Mouse (Mus musculus) 3T3-L1 (cell line): ENCODE results near the gene Sox13.

Experiments used
- DNase-seq: peaks from one replicate; pipeline ENCODE4 v3.0.0-alpha.2; 2015; ENCODE audit warnings: low read depth, low spot score

Sox13 gene

GRCm38 (mm10) chr1:133431133-133431532 lies 7.0 kb upstream of the Sox13 start:
- no peak for DNase-seq

DNA sequence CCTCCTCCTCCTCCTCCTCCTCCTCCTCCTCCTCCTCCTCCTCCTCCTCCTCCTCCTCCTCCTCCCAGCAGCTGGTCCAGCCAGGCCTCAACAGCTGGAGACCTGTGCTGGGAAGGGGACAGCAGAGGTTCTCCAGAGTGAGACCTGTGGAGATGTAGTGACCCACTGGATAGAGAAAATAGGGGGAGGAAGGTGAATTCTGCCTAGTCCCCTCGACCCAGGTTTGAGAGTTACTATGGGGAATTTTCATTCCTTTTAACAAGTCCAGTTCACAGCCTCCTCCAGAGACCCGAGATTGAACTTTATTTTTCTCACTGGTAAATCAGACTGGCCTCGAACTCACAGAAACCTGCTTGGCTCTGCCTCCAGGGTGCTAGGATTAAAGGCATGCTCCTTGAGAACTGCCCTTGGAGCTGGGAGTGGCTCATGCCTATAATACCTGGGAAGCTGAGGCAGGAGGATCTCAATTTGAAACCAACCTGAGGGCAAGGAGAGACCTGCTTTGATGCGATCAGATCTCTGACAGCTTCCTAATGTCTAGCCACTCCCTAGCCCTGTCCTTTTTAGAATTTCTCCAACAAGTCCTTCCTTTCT lies 467 bp upstream of the Sox13 start:
- no peak for DNase-seq

GRCm38 (mm10) chr1:133423166-133423542 lies 1.0 kb downstream of the Sox13 start:
- no peak for DNase-seq

DNA sequence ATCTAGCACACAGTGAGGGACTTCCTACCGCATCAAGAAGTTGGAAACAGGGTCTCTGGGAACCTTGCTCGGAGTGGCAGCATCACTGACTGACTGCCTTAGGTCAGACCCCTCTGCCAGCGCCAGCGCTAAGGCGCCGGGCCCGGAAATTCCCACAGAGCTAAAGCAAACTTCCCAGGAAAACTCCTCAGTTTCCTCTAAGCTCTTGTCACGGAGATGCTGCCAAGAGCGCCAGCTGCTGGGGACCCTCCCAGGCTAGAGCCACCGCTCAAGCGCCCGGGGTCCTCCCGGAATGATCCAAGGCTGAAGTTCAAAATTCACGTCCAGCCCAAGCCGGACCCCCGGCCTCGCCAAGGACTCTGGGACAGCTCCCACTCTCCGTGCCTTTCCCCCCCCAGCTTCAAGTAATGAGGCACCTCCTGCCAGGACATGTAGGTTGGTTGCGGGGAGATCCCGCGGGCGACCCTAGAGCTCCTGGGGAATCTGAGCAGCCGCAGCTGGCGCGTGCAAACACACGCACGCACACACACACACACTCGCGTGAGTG lies 1.5 kb downstream of the Sox13 start:
- DNase-seq = no peak

DNA sequence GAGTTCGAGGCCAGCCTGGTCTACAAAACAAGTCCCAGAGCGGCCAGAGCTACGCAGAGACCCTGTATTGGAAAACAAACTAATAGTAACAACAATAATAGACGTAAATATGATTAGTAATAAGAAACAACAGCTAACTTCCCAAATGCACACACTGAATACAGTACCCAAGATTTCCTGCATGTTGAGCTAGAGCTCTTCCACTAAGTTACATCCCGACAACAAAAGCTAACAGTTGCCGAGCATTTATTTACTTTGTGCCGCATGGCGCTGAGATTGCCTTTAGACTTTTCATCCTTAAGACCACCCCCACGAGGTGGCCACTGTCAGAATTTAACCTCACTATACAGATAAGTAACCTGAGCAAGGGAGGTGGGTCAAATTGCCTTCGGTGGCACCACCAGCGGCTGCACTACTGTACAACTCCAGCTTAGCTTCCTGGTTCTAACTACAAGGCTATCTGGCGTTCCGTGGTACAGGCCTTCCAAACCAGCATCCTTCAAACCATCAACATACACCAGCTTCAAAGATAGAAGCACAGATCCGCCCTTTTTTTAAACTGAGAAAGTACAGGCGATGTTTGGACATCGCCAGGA lies 2.1 kb downstream of the Sox13 start:
- no peak for DNase-seq

- DNase-seq = no peak
Observed at GRCm38 (mm10) chr1:133421061-133421460, 3.1 kb downstream of the Sox13 start.

DNA sequence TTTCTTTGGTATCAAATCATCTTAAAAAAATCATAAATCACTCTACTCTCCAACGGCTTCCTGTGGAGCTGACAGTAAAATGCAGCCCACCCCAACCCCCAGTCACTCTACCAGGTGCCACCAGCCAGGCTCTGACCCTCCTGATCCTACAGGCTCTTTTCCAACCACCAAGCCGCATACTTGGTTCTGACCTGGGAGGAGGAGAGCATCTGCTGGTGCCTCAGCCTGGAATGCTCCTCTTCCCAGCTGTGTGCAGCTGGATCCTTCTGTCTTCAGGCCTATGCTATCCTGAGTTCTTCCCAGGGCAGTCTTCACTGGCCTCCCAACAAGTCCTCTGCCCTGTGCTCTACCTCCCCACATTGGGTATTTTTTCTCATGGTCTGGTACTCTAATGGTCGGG lies 3.7 kb downstream of the Sox13 start:
- no peak for DNase-seq

GRCm38 (mm10) chr1:133419178-133419834 lies 4.9 kb downstream of the Sox13 start:
- DNase-seq = no peak

- no peak for DNase-seq
Observed at GRCm38 (mm10) chr1:133418164-133418800, 5.9 kb downstream of the Sox13 start.

GRCm38 (mm10) chr1:133417539-133417938 lies 6.6 kb downstream of the Sox13 start:
- no peak for DNase-seq

GRCm38 (mm10) chr1:133417113-133417512 lies 7.1 kb downstream of the Sox13 start:
- DNase-seq = no peak

GRCm38 (mm10) chr1:133416472-133416871 lies 7.7 kb downstream of the Sox13 start:
- no peak for DNase-seq

GRCm38 (mm10) chr1:133415505-133415904 lies 8.7 kb downstream of the Sox13 start:
- DNase-seq = no peak

DNA sequence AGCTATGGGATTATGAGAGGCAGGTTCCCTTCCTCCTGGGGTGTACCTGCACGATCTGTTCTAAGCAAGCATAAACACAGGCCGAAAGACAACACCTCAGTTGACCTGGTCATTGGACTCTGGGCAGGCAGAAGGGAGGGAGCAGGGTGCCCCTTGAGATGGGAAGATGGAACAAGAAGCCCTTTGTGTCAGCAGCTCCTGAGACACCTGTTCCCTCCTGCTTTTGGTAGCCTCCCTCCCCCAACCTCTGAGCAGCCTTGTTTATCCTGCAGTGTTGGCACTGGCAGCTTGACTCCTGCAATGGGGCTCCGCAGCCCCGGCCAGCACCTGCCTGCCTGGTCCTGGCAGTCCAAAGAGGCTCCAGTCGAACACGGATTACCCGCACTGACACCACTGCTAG lies 9.1 kb downstream of the Sox13 start:
- DNase-seq = no peak

GRCm38 (mm10) chr1:133412941-133413340 lies 11.2 kb downstream of the Sox13 start:
- DNase-seq = no peak

DNA sequence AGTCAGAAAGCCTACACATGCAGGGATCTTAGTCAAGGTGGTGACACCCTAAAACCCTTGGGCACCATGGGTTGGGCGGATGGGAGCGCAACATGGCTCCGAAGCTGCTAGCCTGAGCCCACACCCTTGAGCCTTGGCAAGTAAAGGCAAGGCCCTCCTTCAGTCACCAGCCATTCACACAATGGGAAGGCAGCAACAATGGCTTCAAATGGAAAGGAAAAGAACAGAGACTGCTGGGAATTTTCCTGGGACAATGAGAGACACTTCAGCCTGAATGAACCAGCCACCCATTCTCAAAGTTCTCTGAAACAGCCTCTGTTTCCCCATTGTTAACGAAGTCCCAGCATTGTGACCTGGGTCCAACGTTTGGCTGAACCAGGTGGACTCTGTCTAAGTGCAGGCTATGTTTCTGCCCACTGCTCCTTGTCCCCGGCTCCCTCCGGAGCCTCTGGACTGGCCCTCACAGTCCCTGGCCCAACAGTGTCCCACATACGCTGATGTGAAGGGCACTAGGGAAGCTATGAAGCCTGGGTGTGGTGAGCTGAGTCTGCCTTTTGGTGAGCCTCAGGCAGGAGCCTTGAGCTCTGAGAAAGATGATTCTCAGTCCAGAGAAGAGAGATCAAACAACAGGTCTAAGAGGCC lies 12.6 kb downstream of the Sox13 start:
- no peak for DNase-seq

- no peak for DNase-seq
Observed at GRCm38 (mm10) chr1:133409786-133410185, 14.4 kb downstream of the Sox13 start.

GRCm38 (mm10) chr1:133408880-133409516 lies 15.2 kb downstream of the Sox13 start:
- no peak for DNase-seq

GRCm38 (mm10) chr1:133408321-133408720 lies 15.9 kb downstream of the Sox13 start:
- no peak for DNase-seq

DNA sequence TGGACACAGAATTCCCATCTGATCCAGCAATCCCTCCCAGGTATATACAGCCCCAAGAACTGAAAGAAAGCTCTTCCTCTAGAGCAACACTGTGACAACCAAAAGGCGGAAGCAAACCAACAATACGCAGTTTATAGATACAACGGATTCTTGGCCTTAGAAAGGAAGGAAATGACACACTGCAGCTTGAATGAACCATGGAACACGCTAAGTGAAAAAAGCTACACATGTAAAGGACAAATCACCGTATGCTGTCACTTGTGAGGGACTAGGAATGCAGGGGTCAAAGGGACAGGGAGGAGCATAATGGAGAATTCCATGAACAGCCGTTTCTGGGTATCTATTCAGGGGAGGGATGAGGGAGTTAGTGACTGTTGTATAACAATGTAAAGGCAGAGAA lies 16.7 kb downstream of the Sox13 start:
- DNase-seq = no peak

DNA sequence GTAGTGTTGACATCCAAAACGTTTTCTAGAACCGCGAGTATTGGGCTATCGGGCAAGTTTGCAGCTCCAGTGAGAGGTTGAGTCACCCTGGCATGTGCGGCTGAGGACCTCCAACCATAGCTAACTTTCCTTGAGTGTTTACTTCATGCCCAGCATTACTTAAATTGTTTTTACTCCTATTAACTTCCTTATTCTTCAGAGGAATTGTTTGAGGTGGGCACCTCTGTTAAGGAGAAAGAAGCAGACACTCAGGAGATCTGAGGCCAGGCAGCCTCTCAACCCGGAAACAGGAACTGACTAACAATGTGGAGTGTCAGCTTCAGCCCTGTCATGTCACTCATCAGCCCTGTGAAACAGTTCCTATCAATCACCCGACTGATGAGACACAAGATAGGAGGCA lies 17.6 kb downstream of the Sox13 start:
- DNase-seq = no peak

DNA sequence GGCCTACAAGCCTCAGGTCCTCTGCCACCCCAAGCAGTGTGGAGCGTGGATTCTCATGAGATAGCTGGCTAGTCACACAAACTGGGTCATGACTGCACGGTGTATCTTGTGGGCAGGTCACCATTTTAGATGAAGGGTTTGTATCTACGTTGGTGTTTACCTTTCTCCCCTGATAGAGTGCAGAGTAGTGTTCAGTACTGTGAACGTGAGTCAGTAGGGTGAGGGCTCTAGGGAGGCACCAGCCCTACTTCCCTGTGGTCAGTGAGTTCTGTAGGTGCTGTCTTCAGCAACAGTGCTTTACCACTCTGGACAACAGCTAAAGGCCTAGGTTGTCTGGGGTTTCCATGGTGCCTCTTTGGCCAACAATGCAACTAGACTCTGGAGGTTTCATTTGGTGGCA lies 20.2 kb downstream of the Sox13 start:
- DNase-seq = no peak
